Mouse (Mus musculus): ENCODE measurements around the gene Plekhh2. TPM values are rescaled to one million over a fixed set of nuclear protein-coding genes. Genes with fewer than 3 reads are reported as not detected.

The Plekhh2 gene
- polyA plus RNA-seq, 1 experiment from 2014 or later, result 4.2 TPM

- H3K27me3 ChIP-seq (ENCODE audit: control insufficient read depth, insufficient read depth, low read length), result no peaks in the 10 kb centered on the region
- no peak for ATAC-seq (ENCODE audit: insufficient read depth, low FRiP score, low TSS enrichment)
- no peak overlapping the region for H3K27ac ChIP-seq (ENCODE audit: low read depth, low read length)
- no peak overlapping the region for H3K9ac ChIP-seq (ENCODE audit: low read length)
- no peak overlapping the region for H3K4me3 ChIP-seq (ENCODE audit: low read depth, low read length)
- no peaks in the 10 kb centered on the region for H3K36me3 ChIP-seq (ENCODE audit: control insufficient read depth, insufficient read depth, low read length)
- no peaks in the 10 kb centered on the region for H3K9me3 ChIP-seq (ENCODE audit: control insufficient read depth, low read length)
- DNase-seq (ENCODE audit: low spot score), result no peak
- no peak overlapping the region for H3K4me2 ChIP-seq (ENCODE audit: low read depth)
- H3K4me1 ChIP-seq (ENCODE audit: control insufficient read depth, insufficient read depth, low read length), result no peaks in the 10 kb centered on the region
These were observed 8.4 kb downstream of the Plekhh2 start for GRCm38 (mm10) chr17:84520057-84520456.

- H3K9ac ChIP-seq (ENCODE audit: low read length), result no peak overlapping the region
- no peak for DNase-seq (ENCODE audit: low spot score)
- ATAC-seq (ENCODE audit: insufficient read depth, low FRiP score, low TSS enrichment), result no peak
- H3K27me3 ChIP-seq (ENCODE audit: control insufficient read depth, insufficient read depth, low read length), result no peaks in the 10 kb centered on the region
- H3K36me3 ChIP-seq (ENCODE audit: control insufficient read depth, insufficient read depth, low read length), result no peaks in the 10 kb centered on the region
- no peak overlapping the region for H3K27ac ChIP-seq (ENCODE audit: low read depth, low read length)
- H3K4me2 ChIP-seq (ENCODE audit: low read depth), result no peak overlapping the region
- H3K9me3 ChIP-seq (ENCODE audit: control insufficient read depth, low read length), result no peaks in the 10 kb centered on the region
- 88% methylated on average over 4 of the region's 4 CpGs for WGBS
- no peak overlapping the region for H3K4me3 ChIP-seq (ENCODE audit: low read depth, low read length)
- no peaks in the 10 kb centered on the region; the same call in 1 of the 2 replicates for H3K4me1 ChIP-seq (ENCODE audit: control insufficient read depth, insufficient read depth, low read length)
These were observed 17.7 kb downstream of the Plekhh2 start for GRCm38 (mm10) chr17:84529356-84529755.

GRCm38 (mm10) chr17:84530202-84530796 lies 18.6 kb downstream of the Plekhh2 start:
- no peak for ATAC-seq (ENCODE audit: insufficient read depth, low FRiP score, low TSS enrichment)
- H3K4me2 ChIP-seq (ENCODE audit: low read depth), result no peak overlapping the region
- no peak for DNase-seq (ENCODE audit: low spot score)
- H3K4me1 ChIP-seq (ENCODE audit: control insufficient read depth, insufficient read depth, low read length), result no peaks in the 10 kb centered on the region; the same call in 1 of the 2 replicates
- no peak overlapping the region for H3K27ac ChIP-seq (ENCODE audit: low read depth, low read length)
- no peaks in the 10 kb centered on the region for H3K9me3 ChIP-seq (ENCODE audit: control insufficient read depth, low read length)
- H3K36me3 ChIP-seq (ENCODE audit: control insufficient read depth, insufficient read depth, low read length), result no peaks in the 10 kb centered on the region
- 61% methylated on average over 3 of the region's 3 CpGs for WGBS
- no peaks in the 10 kb centered on the region for H3K27me3 ChIP-seq (ENCODE audit: control insufficient read depth, insufficient read depth, low read length)
- no peak overlapping the region for H3K9ac ChIP-seq (ENCODE audit: low read length)
- no peak overlapping the region for H3K4me3 ChIP-seq (ENCODE audit: low read depth, low read length)

- Histone ChIP-seq H3K4me3 (ENCODE audit: low read depth, low read length) (no peak overlapping the region), H3K27ac (ENCODE audit: low read depth, low read length) (no peak overlapping the region), H3K4me2 (ENCODE audit: low read depth) (no peak overlapping the region), H3K4me1 (ENCODE audit: control insufficient read depth, insufficient read depth, low read length) (no peaks in the 10 kb centered on the region; the same call in 1 of the 2 replicates), H3K9me3 (ENCODE audit: control insufficient read depth, low read length) (no peaks in the 10 kb centered on the region), H3K9ac (ENCODE audit: low read length) (no peak overlapping the region), H3K27me3 (ENCODE audit: control insufficient read depth, insufficient read depth, low read length) (no peaks in the 10 kb centered on the region), H3K36me3 (ENCODE audit: control insufficient read depth, insufficient read depth, low read length) (no peaks in the 10 kb centered on the region)
- ATAC-seq (ENCODE audit: insufficient read depth, low FRiP score, low TSS enrichment) (no peak), DNase-seq (ENCODE audit: low spot score) (no peak)
- WGBS, result 57% methylated on average over 8 of the region's 8 CpGs
These were observed 21.3 kb downstream of the Plekhh2 start for GRCm38 (mm10) chr17:84532909-84533499.

- Histone ChIP-seq H3K27me3 (ENCODE audit: control insufficient read depth, insufficient read depth, low read length) (no peaks in the 10 kb centered on the region), H3K9me3 (ENCODE audit: control insufficient read depth, low read length) (no peaks in the 10 kb centered on the region), H3K4me2 (ENCODE audit: low read depth) (no peak overlapping the region), H3K27ac (ENCODE audit: low read depth, low read length) (no peak overlapping the region), H3K4me3 (ENCODE audit: low read depth, low read length) (no peak overlapping the region), H3K9ac (ENCODE audit: low read length) (no peak overlapping the region), H3K4me1 (ENCODE audit: control insufficient read depth, insufficient read depth, low read length) (no peaks in the 10 kb centered on the region; the same call in 1 of the 2 replicates), H3K36me3 (ENCODE audit: control insufficient read depth, insufficient read depth, low read length) (no peaks in the 10 kb centered on the region)
- DNase-seq (ENCODE audit: low spot score), result no peak
- ATAC-seq (ENCODE audit: insufficient read depth, low FRiP score, low TSS enrichment), result no peak
- WGBS, result 89% methylated on average over 4 of the region's 4 CpGs
These were observed 22.1 kb downstream of the Plekhh2 start for GRCm38 (mm10) chr17:84533841-84534240.

GRCm38 (mm10) chr17:84534632-84535031 lies 22.9 kb downstream of the Plekhh2 start:
- no peaks in the 10 kb centered on the region for H3K9me3 ChIP-seq (ENCODE audit: control insufficient read depth, low read length)
- no peak for DNase-seq (ENCODE audit: low spot score)
- H3K27ac ChIP-seq (ENCODE audit: low read depth, low read length), result no peak overlapping the region
- no peaks in the 10 kb centered on the region for H3K27me3 ChIP-seq (ENCODE audit: control insufficient read depth, insufficient read depth, low read length)
- H3K36me3 ChIP-seq (ENCODE audit: control insufficient read depth, insufficient read depth, low read length), result no peaks in the 10 kb centered on the region
- no peak overlapping the region for H3K9ac ChIP-seq (ENCODE audit: low read length)
- H3K4me3 ChIP-seq (ENCODE audit: low read depth, low read length), result no peak overlapping the region
- H3K4me1 ChIP-seq (ENCODE audit: control insufficient read depth, insufficient read depth, low read length), result no peaks in the 10 kb centered on the region; the same call in 1 of the 2 replicates
- WGBS, result 84% methylated on average over 2 of the region's 2 CpGs
- H3K4me2 ChIP-seq (ENCODE audit: low read depth), result no peak overlapping the region
- no peak for ATAC-seq (ENCODE audit: insufficient read depth, low FRiP score, low TSS enrichment)

GRCm38 (mm10) chr17:84535226-84535625 lies 23.5 kb downstream of the Plekhh2 start:
- no peak for DNase-seq (ENCODE audit: low spot score)
- Histone ChIP-seq H3K9me3 (ENCODE audit: control insufficient read depth, low read length) (no peaks in the 10 kb centered on the region), H3K4me1 (ENCODE audit: control insufficient read depth, insufficient read depth, low read length) (no peaks in the 10 kb centered on the region; the same call in 1 of the 2 replicates), H3K27me3 (ENCODE audit: control insufficient read depth, insufficient read depth, low read length) (no peaks in the 10 kb centered on the region), H3K4me3 (ENCODE audit: low read depth, low read length) (no peak overlapping the region), H3K4me2 (ENCODE audit: low read depth) (no peak overlapping the region), H3K9ac (ENCODE audit: low read length) (no peak overlapping the region), H3K27ac (ENCODE audit: low read depth, low read length) (no peak overlapping the region), H3K36me3 (ENCODE audit: control insufficient read depth, insufficient read depth, low read length) (no peaks in the 10 kb centered on the region)
- 79% methylated on average over 4 of the region's 4 CpGs for WGBS
- ATAC-seq (ENCODE audit: insufficient read depth, low FRiP score, low TSS enrichment), result no peak

- Histone ChIP-seq H3K36me3 (ENCODE audit: control insufficient read depth, insufficient read depth, low read length) (no peaks in the 10 kb centered on the region), H3K9me3 (ENCODE audit: control insufficient read depth, low read length) (no peaks in the 10 kb centered on the region), H3K27me3 (ENCODE audit: control insufficient read depth, insufficient read depth, low read length) (no peaks in the 10 kb centered on the region), H3K4me1 (ENCODE audit: control insufficient read depth, insufficient read depth, low read length) (no peaks in the 10 kb centered on the region; the same call in 1 of the 2 replicates), H3K4me3 (ENCODE audit: low read depth, low read length) (no peak overlapping the region), H3K9ac (ENCODE audit: low read length) (no peak overlapping the region), H3K4me2 (ENCODE audit: low read depth) (no peak overlapping the region), H3K27ac (ENCODE audit: low read depth, low read length) (no peak overlapping the region)
- DNase-seq (ENCODE audit: low spot score), result no peak
- WGBS, result 94% methylated on average over 6 of the region's 6 CpGs
- no peak for ATAC-seq (ENCODE audit: insufficient read depth, low FRiP score, low TSS enrichment)
These were observed 25.6 kb downstream of the Plekhh2 start for GRCm38 (mm10) chr17:84537301-84537700.

GRCm38 (mm10) chr17:84537966-84538365 lies 26.3 kb downstream of the Plekhh2 start:
- Histone ChIP-seq H3K4me2 (ENCODE audit: low read depth) (no peak overlapping the region), H3K36me3 (ENCODE audit: control insufficient read depth, insufficient read depth, low read length) (no peaks in the 10 kb centered on the region), H3K4me3 (ENCODE audit: low read depth, low read length) (no peak overlapping the region), H3K27me3 (ENCODE audit: control insufficient read depth, insufficient read depth, low read length) (no peaks in the 10 kb centered on the region), H3K9ac (ENCODE audit: low read length) (no peak overlapping the region), H3K27ac (ENCODE audit: low read depth, low read length) (no peak overlapping the region), H3K4me1 (ENCODE audit: control insufficient read depth, insufficient read depth, low read length) (no peaks in the 10 kb centered on the region; the same call in 1 of the 2 replicates), H3K9me3 (ENCODE audit: control insufficient read depth, low read length) (no peaks in the 10 kb centered on the region)
- WGBS, result 88% methylated on average over 3 of the region's 3 CpGs
- DNase-seq (ENCODE audit: low spot score) (no peak), ATAC-seq (ENCODE audit: insufficient read depth, low FRiP score, low TSS enrichment) (no peak)

All from neural tube, embryonic 11.5 days (tissue).